Mouse (Mus musculus): Measurements from ENCODE around the gene Ranbp10. TPM values are rescaled to one million over a fixed set of nuclear protein-coding genes. Genes with fewer than 3 reads are reported as not detected.
A peak's percentile ranks its signal among the peaks of the same experiment; 100 is the strongest.

Gene Ranbp10
- total RNA-seq, 2 experiments from 2014 or later, result 16.0 to 36.4 TPM

GRCm38 (mm10) chr8:105795785-105796184 lies 31.4 kb downstream of the Ranbp10 start:
- ATAC-seq (replicated peaks; ENCODE audit: low FRiP score, low TSS enrichment, poor library complexity, severe bottlenecking), result no peak

- ATAC-seq (replicated peaks; ENCODE audit: low FRiP score, low TSS enrichment, poor library complexity, severe bottlenecking), result no peak
These were observed 33.0 kb downstream of the Ranbp10 start for GRCm38 (mm10) chr8:105794009-105794598.

GRCm38 (mm10) chr8:105793331-105793730 lies 33.8 kb downstream of the Ranbp10 start:
- no peak for ATAC-seq (replicated peaks; ENCODE audit: low FRiP score, low TSS enrichment, poor library complexity, severe bottlenecking)

- ATAC-seq (replicated peaks; ENCODE audit: low FRiP score, low TSS enrichment, poor library complexity, severe bottlenecking), result no peak
These were observed 37.5 kb downstream of the Ranbp10 start for GRCm38 (mm10) chr8:105789626-105790025.

GRCm38 (mm10) chr8:105788927-105789326 lies 38.2 kb downstream of the Ranbp10 start:
- ATAC-seq (replicated peaks; ENCODE audit: low FRiP score, low TSS enrichment, poor library complexity, severe bottlenecking), result 0 out of 2 replicates have a peak, but pooled peaks have one; percentile 15

- 0 out of 2 replicates have a peak, but pooled peaks have one; percentile 56 for ATAC-seq (replicated peaks; ENCODE audit: low FRiP score, low TSS enrichment, poor library complexity, severe bottlenecking)
These were observed 38.9 kb downstream of the Ranbp10 start for GRCm38 (mm10) chr8:105788241-105788640.

GRCm38 (mm10) chr8:105780298-105780697 lies 46.9 kb downstream of the Ranbp10 start:
- no peak for ATAC-seq (replicated peaks; ENCODE audit: low FRiP score, low TSS enrichment, poor library complexity, severe bottlenecking)

GRCm38 (mm10) chr8:105777833-105778232 lies 49.3 kb downstream of the Ranbp10 start:
- 0 out of 2 replicates have a peak, but pooled peaks have one; percentile 33 for ATAC-seq (replicated peaks; ENCODE audit: low FRiP score, low TSS enrichment, poor library complexity, severe bottlenecking)

- no peak for ATAC-seq (replicated peaks; ENCODE audit: low FRiP score, low TSS enrichment, poor library complexity, severe bottlenecking)
These were observed 52.7 kb downstream of the Ranbp10 start for GRCm38 (mm10) chr8:105774498-105774897.

GRCm38 (mm10) chr8:105773441-105773861 lies 53.7 kb downstream of the Ranbp10 start:
- no peak for ATAC-seq (replicated peaks; ENCODE audit: low FRiP score, low TSS enrichment, poor library complexity, severe bottlenecking)

GRCm38 (mm10) chr8:105771398-105772175 lies 55.6 kb downstream of the Ranbp10 start:
- ATAC-seq (replicated peaks; ENCODE audit: low FRiP score, low TSS enrichment, poor library complexity, severe bottlenecking), result no peak

GRCm38 (mm10) chr8:105770609-105771008 lies 56.5 kb downstream of the Ranbp10 start:
- ATAC-seq (replicated peaks; ENCODE audit: low FRiP score, low TSS enrichment, poor library complexity, severe bottlenecking), result 0 out of 2 replicates have a peak, but pooled peaks have one; percentile 48

- ATAC-seq (replicated peaks; ENCODE audit: low FRiP score, low TSS enrichment, poor library complexity, severe bottlenecking), result no peak
These were observed 58.5 kb downstream of the Ranbp10 start for GRCm38 (mm10) chr8:105768485-105769257.

- peak; percentile 98 for ATAC-seq (replicated peaks; ENCODE audit: low FRiP score, low TSS enrichment, poor library complexity, severe bottlenecking)
These were observed 68.7 kb downstream of the Ranbp10 start, which contains the start of gene Gfod2 for GRCm38 (mm10) chr8:105758277-105759108. Gene Gfod2 (minus strand): TSS chr8:105758664.

- ATAC-seq (replicated peaks; ENCODE audit: low FRiP score, low TSS enrichment, poor library complexity, severe bottlenecking), result peak; percentile 8; the same call in 1 of the 2 replicates
These were observed 69.3 kb downstream of the Ranbp10 start for GRCm38 (mm10) chr8:105757796-105758276.

- no peak for ATAC-seq (replicated peaks; ENCODE audit: low FRiP score, low TSS enrichment, poor library complexity, severe bottlenecking)
These were observed 72.5 kb downstream of the Ranbp10 start for GRCm38 (mm10) chr8:105754688-105755087.

- ATAC-seq (replicated peaks; ENCODE audit: low FRiP score, low TSS enrichment, poor library complexity, severe bottlenecking), result no peak
These were observed 73.2 kb downstream of the Ranbp10 start for GRCm38 (mm10) chr8:105753916-105754315.

- no peak for ATAC-seq (replicated peaks; ENCODE audit: low FRiP score, low TSS enrichment, poor library complexity, severe bottlenecking)
These were observed 76.5 kb downstream of the Ranbp10 start for GRCm38 (mm10) chr8:105750606-105751005.

GRCm38 (mm10) chr8:105743301-105743700 lies 83.8 kb downstream of the Ranbp10 start:
- 0 out of 2 replicates have a peak, but pooled peaks have one; percentile 34 for ATAC-seq (replicated peaks; ENCODE audit: low FRiP score, low TSS enrichment, poor library complexity, severe bottlenecking)

All from megakaryocyte-erythroid progenitor cell, adult 5-6 weeks (primary cell).